Mouse (Mus musculus) spleen, adult 12 weeks (tissue): ENCODE data around the gene Lix1.

ENCODE experiments used
- DNase-seq: peaks from one replicate; pipeline ENCODE4 v3.0.0; 2022; ENCODE audit warnings: low spot score

Lix1 gene

GRCm38 (mm10) chr17:17412176-17412575 is 9.7 kb downstream of the Lix1 start:
- DNase-seq, result no peak

GRCm38 (mm10) chr17:17414206-17414605 is 11.7 kb downstream of the Lix1 start:
- no peak for DNase-seq

GRCm38 (mm10) chr17:17424609-17425307 is 22.3 kb downstream of the Lix1 start:
- no peak for DNase-seq

GRCm38 (mm10) chr17:17425308-17425813 is 22.9 kb downstream of the Lix1 start:
- no peak for DNase-seq

GRCm38 (mm10) chr17:17425906-17426305 is 23.4 kb downstream of the Lix1 start:
- no peak for DNase-seq

GRCm38 (mm10) chr17:17428888-17429287 is 26.4 kb downstream of the Lix1 start:
- DNase-seq, result no peak

- DNase-seq, result no peak
These were observed 31.2 kb downstream of the Lix1 start for GRCm38 (mm10) chr17:17433679-17434078.

- no peak for DNase-seq
These were observed 36.2 kb downstream of the Lix1 start for GRCm38 (mm10) chr17:17438576-17439191.

- DNase-seq, result no peak
These were observed 39.5 kb downstream of the Lix1 start for GRCm38 (mm10) chr17:17441876-17442498.

- no peak for DNase-seq
These were observed 41.9 kb downstream of the Lix1 start for GRCm38 (mm10) chr17:17444297-17444886.

- DNase-seq, result no peak
These were observed 44.2 kb downstream of the Lix1 start for GRCm38 (mm10) chr17:17446683-17447082.

- no peak for DNase-seq
These were observed 45.3 kb downstream of the Lix1 start for GRCm38 (mm10) chr17:17447821-17448220.

- DNase-seq, result no peak
These were observed 46.4 kb downstream of the Lix1 start for GRCm38 (mm10) chr17:17448737-17449440.

- no peak for DNase-seq
These were observed 46.9 kb downstream of the Lix1 start for GRCm38 (mm10) chr17:17449441-17449770.

GRCm38 (mm10) chr17:17451102-17451501 is 48.6 kb downstream of the Lix1 start:
- DNase-seq, result no peak

GRCm38 (mm10) chr17:17452617-17453016 is 50.1 kb downstream of the Lix1 start:
- DNase-seq, result no peak

GRCm38 (mm10) chr17:17454573-17454972 is 52.1 kb downstream of the Lix1 start:
- DNase-seq, result no peak

- DNase-seq, result no peak
These were observed 83.3 kb downstream of the Lix1 start for GRCm38 (mm10) chr17:17485789-17486188.

- DNase-seq, result no peak
These were observed 88.5 kb downstream of the Lix1 start for GRCm38 (mm10) chr17:17490820-17491621.

- DNase-seq, result no peak
These were observed 89.1 kb downstream of the Lix1 start for GRCm38 (mm10) chr17:17491622-17492001.

- DNase-seq, result no peak
These were observed 89.6 kb downstream of the Lix1 start for GRCm38 (mm10) chr17:17492116-17492515.
